In the genomic region with DNA sequence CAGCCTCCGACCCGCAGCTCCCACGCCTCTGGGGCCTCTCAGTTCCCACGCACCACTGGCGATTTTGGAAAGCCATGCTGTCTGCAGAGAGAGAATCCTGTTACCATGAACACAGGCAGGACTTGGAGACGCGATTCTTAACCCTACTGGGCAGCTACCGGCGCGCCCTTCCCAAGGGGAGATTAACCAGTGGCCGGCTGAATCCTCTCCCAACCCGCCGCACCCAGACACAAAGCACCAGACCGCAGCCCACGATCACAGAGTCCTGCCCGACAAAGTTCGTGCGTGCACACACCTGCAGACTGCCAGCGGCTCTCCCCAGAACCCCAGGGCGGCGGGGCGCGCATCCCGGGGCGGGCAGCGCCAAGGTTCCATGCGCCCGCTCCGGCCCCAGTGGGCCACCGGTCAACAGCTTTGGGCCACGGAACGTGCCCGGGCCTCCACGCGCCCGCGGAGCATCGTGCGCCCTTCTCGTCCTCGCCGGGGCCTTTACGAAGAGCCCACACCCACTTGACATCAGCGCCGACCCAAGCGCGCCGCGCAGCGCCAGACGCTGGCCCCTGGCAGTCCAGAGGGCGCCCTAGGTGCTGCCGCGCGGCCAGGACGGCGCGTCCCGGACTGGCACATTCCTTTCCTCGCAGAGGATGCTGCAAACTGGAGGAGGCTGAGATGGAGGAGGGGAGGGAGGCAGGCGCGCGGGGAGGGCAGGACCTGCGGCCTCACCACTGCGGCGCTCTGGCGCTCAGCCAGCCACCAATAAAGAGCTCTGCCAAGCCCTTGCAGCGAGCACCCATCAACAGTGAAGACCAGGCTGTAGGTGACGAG, we compare ENCODE assay signal across 7 mouse cellular contexts.
DNase-seq lines count a peak whose midpoint lies in the region; ATAC-seq and TF ChIP-seq lines count a peak whose summit lies in the region.

No protein-coding gene starts in this region.

- H3K4me2 ChIP-seq in forebrain, postnatal 0 days (ENCODE audit: low read depth): peak overlapping the region; percentile 94
- H3K4me2 ChIP-seq in intestine, embryonic 16.5 days (ENCODE audit: low read depth, low read length): peak overlapping the region; percentile 91
- H3K4me2 ChIP-seq in liver, embryonic 15.5 days: peak overlapping the region; percentile 64
- peak overlapping the region; percentile 92 for H3K4me2 ChIP-seq in neural tube, embryonic 14.5 days (ENCODE audit: low read depth, low read length)

- H3K27me3 ChIP-seq in forebrain, postnatal 0 days (ENCODE audit: insufficient read depth, low read length): no peaks in the 10 kb centered on the region
- no peaks in the 10 kb centered on the region for H3K27me3 ChIP-seq in intestine, embryonic 16.5 days (replicated peaks; ENCODE audit: control insufficient read depth, insufficient read depth, low read length)
- H3K27me3 ChIP-seq in liver, embryonic 15.5 days: peaks cover 30% of the 10 kb centered on the region
- no peaks in the 10 kb centered on the region; the same call in 1 of the 2 replicates for H3K27me3 ChIP-seq in neural tube, embryonic 14.5 days (ENCODE audit: control insufficient read depth, insufficient read depth, low read length)

- no peaks in the 10 kb centered on the region for H3K36me3 ChIP-seq in ES-E14 (ENCODE audit: control insufficient read depth, insufficient read depth, low read length, poor library complexity, severe bottlenecking)
- H3K36me3 ChIP-seq in forebrain, postnatal 0 days (ENCODE audit: insufficient read depth): no peaks in the 10 kb centered on the region
- no peaks in the 10 kb centered on the region for H3K36me3 ChIP-seq in intestine, embryonic 16.5 days (ENCODE audit: control insufficient read depth, insufficient read depth, low read length)
- no peaks in the 10 kb centered on the region for H3K36me3 ChIP-seq in liver, embryonic 15.5 days (replicated peaks)
- no peaks in the 10 kb centered on the region for H3K36me3 ChIP-seq in neural tube, embryonic 14.5 days (ENCODE audit: control insufficient read depth, insufficient read depth, low read length)

- in situ Hi-C loops in ES-E14 (cut with MboI; ENCODE audit: low sequenced_read_pairs in 2 of 2, unreplicated experiment in 2 of 2): no loop called here

- H3K4me3 ChIP-seq in ES-E14 (ENCODE audit: insufficient read depth in 1 of 2, low read depth in 1 of 2, low read length in 2 of 2, poor library complexity in 1 of 2, severe bottlenecking in 1 of 2): peak overlapping the region; percentile 59 to 62
- peak overlapping the region; percentile 50 for H3K4me3 ChIP-seq in forebrain, postnatal 0 days (ENCODE audit: low read depth, low read length)
- H3K4me3 ChIP-seq in intestine, embryonic 16.5 days (ENCODE audit: low read length): peak overlapping the region; percentile 51
- H3K4me3 ChIP-seq in liver, embryonic 15.5 days (replicated peaks): peak overlapping the region; percentile 40
- H3K4me3 ChIP-seq in neural tube, embryonic 14.5 days (ENCODE audit: low read depth, low read length): peak overlapping the region; percentile 51

- ATAC-seq in forebrain, postnatal 0 days: peak; percentile 57
- peak; percentile 62 for ATAC-seq in intestine, embryonic 16.5 days
- ATAC-seq in liver, embryonic 15.5 days (ENCODE audit: insufficient read depth): no peak
- peak; percentile 69 for ATAC-seq in neural tube, embryonic 14.5 days (ENCODE audit: low read depth)

- peak; percentile 11; the same call in 1 of the 2 replicates for TF ChIP-seq CTCF in forebrain, postnatal 0 days (IDR thresholded peaks at IDR 0.05; ENCODE audit: low read depth)

- no peak overlapping the region for H3K27ac ChIP-seq in ES-E14 (ENCODE audit: insufficient read depth, low read depth, low read length, poor library complexity, severe bottlenecking)
- H3K27ac ChIP-seq in forebrain, postnatal 0 days (ENCODE audit: low read depth, low read length): peak overlapping the region; percentile 40
- peak overlapping the region; percentile 29; the same call in 1 of the 2 replicates for H3K27ac ChIP-seq in intestine, embryonic 16.5 days (ENCODE audit: low read length)
- H3K27ac ChIP-seq in liver, embryonic 15.5 days (replicated peaks): no peak overlapping the region
- 0 out of 2 replicates have a peak overlapping the region, but pooled peaks have one; percentile 5 for H3K27ac ChIP-seq in neural tube, embryonic 14.5 days (ENCODE audit: low read depth, low read length)

- peaks cover 11 to 24% of the 10 kb centered on the region in 2 experiments for H3K4me1 ChIP-seq in ES-E14 (ENCODE audit: control insufficient read depth in 2 of 2, insufficient read depth in 2 of 2, low read length in 2 of 2, poor library complexity in 1 of 2)
- H3K4me1 ChIP-seq in forebrain, postnatal 0 days (ENCODE audit: insufficient read depth): no peaks in the 10 kb centered on the region; the same call in 1 of the 2 replicates
- peaks cover 39% of the 10 kb centered on the region for H3K4me1 ChIP-seq in intestine, embryonic 16.5 days (ENCODE audit: control insufficient read depth, insufficient read depth, low read length)
- H3K4me1 ChIP-seq in liver, embryonic 15.5 days (replicated peaks): peaks cover 14% of the 10 kb centered on the region
- H3K4me1 ChIP-seq in neural tube, embryonic 14.5 days (ENCODE audit: control insufficient read depth, insufficient read depth, low read length): peaks cover 17% of the 10 kb centered on the region

- no peak for DNase-seq in ES-E14 (ENCODE audit: low read depth, low spot score)
- DNase-seq in adrenal gland, adult 2 months: peak; percentile 82
- DNase-seq in forebrain, postnatal 0 days: no peak
- no peak for DNase-seq in B cell, adult 2 months

- 1% methylated on average over 68 of the region's 69 CpGs for WGBS in forebrain, postnatal 0 days
- WGBS in intestine, embryonic 16.5 days: under 1% methylated on average over 68 of the region's 69 CpGs
- 2% methylated on average over 69 of the region's 69 CpGs for WGBS in liver, embryonic 15.5 days (ENCODE audit: insufficient replicate concordance)
- 1% methylated on average over 69 of the region's 69 CpGs for WGBS in neural tube, embryonic 14.5 days

- H3K9ac ChIP-seq in ES-E14 (ENCODE audit: insufficient read depth, low read depth, low read length, poor library complexity, severe bottlenecking): peak overlapping the region; percentile 46
- peak overlapping the region; percentile 66 for H3K9ac ChIP-seq in forebrain, postnatal 0 days
- H3K9ac ChIP-seq in intestine, embryonic 16.5 days (ENCODE audit: low read depth, low read length): peak overlapping the region; percentile 57
- H3K9ac ChIP-seq in liver, embryonic 15.5 days: no peak overlapping the region
- H3K9ac ChIP-seq in neural tube, embryonic 14.5 days (replicated peaks; ENCODE audit: low read depth, low read length): peak overlapping the region; percentile 63

- H3K9me3 ChIP-seq in ES-E14 (ENCODE audit: control insufficient read depth, insufficient read depth, low read depth, low read length): no peaks in the 10 kb centered on the region
- no peaks in the 10 kb centered on the region for H3K9me3 ChIP-seq in forebrain, postnatal 0 days (ENCODE audit: low read length)
- no peaks in the 10 kb centered on the region for H3K9me3 ChIP-seq in intestine, embryonic 16.5 days (ENCODE audit: control insufficient read depth, low read length)
- H3K9me3 ChIP-seq in liver, embryonic 15.5 days (replicated peaks): no peaks in the 10 kb centered on the region
- H3K9me3 ChIP-seq in neural tube, embryonic 14.5 days (ENCODE audit: control insufficient read depth, low read length): no peaks in the 10 kb centered on the region

TF ChIP-seq in ES-E14, 5 proteins besides CTCF, POLR2A, EP300 and RAD21:
- TF ChIP-seq CHD2 (IDR thresholded peaks at IDR 0.05; ENCODE audit: low read depth, low read length): no peak
- TF ChIP-seq HCFC1 (IDR thresholded peaks at IDR 0.05; ENCODE audit: borderline replicate concordance, insufficient read depth, low read length): no peak
- TF ChIP-seq MAFK (IDR thresholded peaks at IDR 0.05; ENCODE audit: insufficient read depth, low read depth, low read length): no peak
- no peak for TF ChIP-seq ZNF384 (IDR thresholded peaks at IDR 0.05; ENCODE audit: low read depth, low read length)
- no peak for TF ChIP-seq ZC3H11A (IDR thresholded peaks at IDR 0.05; ENCODE audit: borderline replicate concordance, low read depth, low read length)

Comparison
In these comparisons a context has a peak if more than half of its experiments do, and no peak if none do; other contexts are left out.
1. H3K27ac ChIP-seq: peak in forebrain, postnatal 0 days (single experiment), intestine, embryonic 16.5 days (single experiment) and neural tube, embryonic 14.5 days (single experiment); none in ES-E14 (single experiment) and liver, embryonic 15.5 days (single experiment).
2. Peak in every context shown above with its lines, with median percentiles within 50 percentile points of each other: H3K4me3 ChIP-seq and H3K4me2 ChIP-seq.